Mouse (Mus musculus): ENCODE data around the gene Tbc1d4. TPM values are rescaled to one million over a fixed set of nuclear protein-coding genes. Genes with fewer than 3 reads are reported as not detected.

Gene Tbc1d4
- polyA plus RNA-seq, 1 experiment from 2014 or later, result 8.5 TPM

DNA sequence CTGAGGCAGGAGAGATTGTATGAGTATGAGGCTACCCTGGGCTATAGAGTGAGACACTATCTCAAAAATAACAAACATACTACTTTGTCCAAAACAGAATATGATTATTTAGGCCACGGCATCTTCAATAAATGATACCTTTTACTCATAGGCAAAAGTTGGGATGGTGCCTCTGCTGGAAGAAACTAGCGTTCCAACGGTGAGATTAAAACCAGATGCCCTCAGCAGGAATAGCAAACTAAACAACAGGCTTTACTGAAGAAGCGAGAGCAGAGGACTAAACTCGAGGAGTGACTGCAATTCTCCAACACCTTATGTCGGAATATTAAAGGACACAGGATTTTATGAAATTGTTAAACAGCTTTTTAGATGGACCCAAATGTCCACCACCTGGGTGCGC is 101.0 kb downstream of the Tbc1d4 start:
- ATAC-seq (no peak), DNase-seq (ENCODE audit: low spot score) (no peak)
- no peaks in the 10 kb centered on the region for H3K36me3 ChIP-seq (ENCODE audit: insufficient read depth, low read length)
- H3K4me2 ChIP-seq (replicated peaks; ENCODE audit: low read depth, low read length), result no peak overlapping the region
- no peak for TF ChIP-seq CTCF (IDR thresholded peaks at IDR 0.05)
- TF ChIP-seq EP300 (IDR thresholded peaks at IDR 0.05), result no peak
- no peak overlapping the region for H3K27ac ChIP-seq (ENCODE audit: low read length)
- no peaks in the 10 kb centered on the region for H3K4me1 ChIP-seq (ENCODE audit: insufficient read depth, low read depth, low read length)
- H3K4me3 ChIP-seq (ENCODE audit: low read depth, low read length), result no peak overlapping the region
- no peaks in the 10 kb centered on the region for H3K9me3 ChIP-seq (ENCODE audit: low read length)
- H3K9ac ChIP-seq (replicated peaks; ENCODE audit: low read depth), result no peak overlapping the region
- WGBS, result 80% methylated on average over 7 of the region's 7 CpGs
- H3K27me3 ChIP-seq (replicated peaks; ENCODE audit: insufficient read depth, low read length), result no peaks in the 10 kb centered on the region

DNA sequence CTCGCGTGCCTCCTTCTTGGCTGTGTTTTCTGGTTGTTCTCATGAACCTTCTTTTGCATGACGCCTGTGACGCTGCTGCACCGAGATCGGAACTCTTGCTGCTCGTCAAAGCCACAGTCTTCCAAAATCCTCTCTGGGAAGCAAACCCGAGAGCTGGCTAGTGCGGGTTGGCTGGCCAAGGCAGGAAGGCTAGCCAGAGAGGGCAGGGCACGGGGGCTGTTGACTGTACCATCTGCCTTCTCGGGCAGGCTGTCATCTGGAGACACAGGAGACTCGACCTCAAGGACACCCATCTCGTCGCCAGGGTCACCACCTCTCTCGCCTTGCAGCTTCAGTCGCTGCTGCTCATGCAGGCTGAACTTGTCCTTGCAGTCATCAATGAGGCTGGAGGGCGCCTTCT is 101.8 kb downstream of the Tbc1d4 start:
- no peak overlapping the region for H3K9ac ChIP-seq (replicated peaks; ENCODE audit: low read depth)
- H3K4me1 ChIP-seq (ENCODE audit: insufficient read depth, low read depth, low read length), result no peaks in the 10 kb centered on the region
- H3K27me3 ChIP-seq (replicated peaks; ENCODE audit: insufficient read depth, low read length), result no peaks in the 10 kb centered on the region
- WGBS, result 86% methylated on average over 17 of the region's 17 CpGs
- H3K27ac ChIP-seq (ENCODE audit: low read length), result no peak overlapping the region
- H3K4me3 ChIP-seq (ENCODE audit: low read depth, low read length), result no peak overlapping the region
- ATAC-seq (no peak), DNase-seq (ENCODE audit: low spot score) (no peak)
- H3K4me2 ChIP-seq (replicated peaks; ENCODE audit: low read depth, low read length), result no peak overlapping the region
- TF ChIP-seq EP300 (IDR thresholded peaks at IDR 0.05), result no peak
- TF ChIP-seq CTCF (IDR thresholded peaks at IDR 0.05), result no peak
- no peaks in the 10 kb centered on the region for H3K36me3 ChIP-seq (ENCODE audit: insufficient read depth, low read length)
- no peaks in the 10 kb centered on the region for H3K9me3 ChIP-seq (ENCODE audit: low read length)

DNA sequence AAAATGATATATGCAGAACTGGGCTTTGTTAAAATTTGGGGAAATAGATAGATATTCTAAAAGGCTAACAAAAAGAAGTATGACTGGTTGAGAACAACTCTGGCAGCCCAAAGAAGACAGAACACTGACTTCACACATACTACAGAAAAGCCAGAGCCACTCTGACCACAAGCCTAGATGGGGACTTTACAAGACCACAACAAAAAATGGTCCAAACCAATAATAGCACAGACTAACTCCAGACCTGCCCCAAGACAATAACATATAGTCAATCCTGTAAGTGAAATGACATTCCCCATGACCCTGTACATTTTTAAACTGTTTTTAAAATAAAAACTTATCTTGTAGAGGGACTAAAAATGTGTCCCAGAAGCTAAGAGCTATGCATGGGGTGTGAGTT is 103.2 kb downstream of the Tbc1d4 start:
- no peak overlapping the region for H3K4me2 ChIP-seq (replicated peaks; ENCODE audit: low read depth, low read length)
- TF ChIP-seq CTCF (IDR thresholded peaks at IDR 0.05) (no peak), EP300 (IDR thresholded peaks at IDR 0.05) (no peak)
- no peak overlapping the region for H3K4me3 ChIP-seq (ENCODE audit: low read depth, low read length)
- ATAC-seq, result no peak
- no peaks in the 10 kb centered on the region for H3K36me3 ChIP-seq (ENCODE audit: insufficient read depth, low read length)
- no peaks in the 10 kb centered on the region for H3K4me1 ChIP-seq (ENCODE audit: insufficient read depth, low read depth, low read length)
- H3K9me3 ChIP-seq (ENCODE audit: low read length), result no peaks in the 10 kb centered on the region
- no peak overlapping the region for H3K9ac ChIP-seq (replicated peaks; ENCODE audit: low read depth)
- no peak for DNase-seq (ENCODE audit: low spot score)
- no peaks in the 10 kb centered on the region for H3K27me3 ChIP-seq (replicated peaks; ENCODE audit: insufficient read depth, low read length)
- H3K27ac ChIP-seq (ENCODE audit: low read length), result no peak overlapping the region

DNA sequence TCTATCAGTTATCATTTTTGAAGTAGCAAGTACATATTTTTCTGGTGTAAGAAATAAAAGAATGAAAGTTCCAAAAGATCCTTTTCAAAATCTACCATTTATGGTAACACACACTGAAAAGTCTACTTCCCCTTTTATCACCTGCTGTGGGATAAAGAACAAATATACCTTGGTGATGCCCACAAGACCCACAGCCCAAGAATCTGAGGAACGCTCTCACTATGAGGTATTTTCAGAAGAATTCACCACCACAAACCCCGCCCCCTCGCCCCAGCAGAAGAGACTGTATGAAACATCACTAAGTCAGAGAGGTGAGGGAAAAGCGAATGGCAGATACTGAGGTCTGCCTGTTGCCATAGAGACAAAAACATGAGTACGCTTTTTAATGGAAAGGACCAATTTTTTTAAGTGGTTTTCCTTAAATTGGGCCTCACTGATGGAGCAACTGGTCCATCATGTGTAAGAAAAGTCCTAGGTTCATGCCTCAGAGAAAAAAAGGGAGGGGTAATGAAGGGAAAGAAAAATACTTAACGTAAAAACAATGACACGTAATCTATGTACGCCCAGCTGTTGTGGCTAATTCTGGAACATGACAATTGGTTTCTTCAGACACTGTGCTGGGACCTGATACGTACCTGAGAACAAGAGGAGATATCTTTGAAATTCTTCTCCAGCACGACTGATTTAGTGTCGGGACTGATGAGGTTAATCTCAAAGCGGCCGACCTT is 104.4 kb downstream of the Tbc1d4 start:
- no peak overlapping the region for H3K9ac ChIP-seq (replicated peaks; ENCODE audit: low read depth)
- no peaks in the 10 kb centered on the region for H3K27me3 ChIP-seq (replicated peaks; ENCODE audit: insufficient read depth, low read length)
- WGBS, result 85% methylated on average over 13 of the region's 13 CpGs
- H3K27ac ChIP-seq (ENCODE audit: low read length), result no peak overlapping the region
- H3K4me2 ChIP-seq (replicated peaks; ENCODE audit: low read depth, low read length), result no peak overlapping the region
- TF ChIP-seq EP300 (IDR thresholded peaks at IDR 0.05), result no peak
- TF ChIP-seq CTCF (IDR thresholded peaks at IDR 0.05), result no peak
- no peaks in the 10 kb centered on the region for H3K36me3 ChIP-seq (ENCODE audit: insufficient read depth, low read length)
- no peak for DNase-seq (ENCODE audit: low spot score)
- no peaks in the 10 kb centered on the region for H3K4me1 ChIP-seq (ENCODE audit: insufficient read depth, low read depth, low read length)
- H3K9me3 ChIP-seq (ENCODE audit: low read length), result no peaks in the 10 kb centered on the region
- ATAC-seq, result no peak
- no peak overlapping the region for H3K4me3 ChIP-seq (ENCODE audit: low read depth, low read length)

DNA sequence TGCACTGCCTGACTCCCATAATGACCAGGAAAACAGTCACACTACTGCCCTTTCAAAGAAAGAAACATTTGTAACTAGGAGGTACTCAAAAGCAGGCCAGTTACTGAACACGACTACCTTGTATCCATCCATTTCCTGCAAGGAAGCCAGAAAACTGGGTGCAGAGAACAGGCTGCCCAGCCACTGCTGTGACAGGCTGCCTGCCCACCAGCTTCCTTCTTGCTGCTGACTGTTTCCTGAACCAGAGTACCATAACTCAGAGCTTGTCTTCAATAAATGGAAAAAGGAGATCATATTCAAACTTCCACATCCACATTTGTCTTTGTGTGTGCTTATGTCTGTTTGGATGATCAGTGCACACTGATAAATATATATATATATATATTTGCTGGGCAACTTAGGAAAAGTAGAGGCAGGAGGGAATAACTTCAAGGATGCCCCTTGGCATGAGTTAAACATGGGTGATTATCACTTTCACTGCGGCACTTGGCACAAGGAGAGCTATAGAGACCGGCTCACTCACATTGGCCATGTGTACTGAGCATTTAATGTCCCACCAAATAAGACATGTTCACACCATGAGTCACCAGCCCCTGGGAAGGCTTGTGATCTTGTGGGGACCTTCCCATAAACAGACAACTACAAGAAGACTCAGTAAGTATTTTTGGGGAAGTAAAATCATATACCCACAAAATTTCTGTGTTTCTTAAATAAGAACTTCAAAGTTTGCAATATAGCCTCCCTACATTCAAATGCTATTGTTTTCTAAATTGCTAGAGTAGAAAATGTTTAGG is 105.6 kb downstream of the Tbc1d4 start:
- no peak for ATAC-seq

DNA sequence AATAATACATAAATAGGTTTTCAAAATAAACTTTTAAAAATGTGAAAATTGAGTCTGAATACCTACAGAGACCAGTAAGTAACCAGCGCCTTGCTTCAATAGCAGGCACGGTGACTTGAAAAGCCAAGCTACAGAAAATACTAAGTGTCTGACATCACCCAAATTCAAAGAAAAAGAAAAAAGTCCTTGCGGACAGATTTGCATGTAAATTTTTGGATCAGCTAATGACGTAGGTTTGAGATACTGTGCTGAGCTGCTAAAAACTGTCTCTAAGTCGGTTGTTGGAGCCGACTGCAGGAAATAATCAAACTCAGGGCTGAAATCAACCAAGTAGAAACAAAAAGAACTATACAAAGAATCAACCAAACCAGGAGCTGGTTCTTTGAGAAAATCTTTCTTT is 107.1 kb downstream of the Tbc1d4 start:
- no peak for TF ChIP-seq EP300 (IDR thresholded peaks at IDR 0.05)
- TF ChIP-seq CTCF (IDR thresholded peaks at IDR 0.05), result no peak
- Histone ChIP-seq H3K27ac (ENCODE audit: low read length) (no peak overlapping the region), H3K9ac (replicated peaks; ENCODE audit: low read depth) (no peak overlapping the region), H3K4me1 (ENCODE audit: insufficient read depth, low read depth, low read length) (no peaks in the 10 kb centered on the region), H3K36me3 (ENCODE audit: insufficient read depth, low read length) (no peaks in the 10 kb centered on the region), H3K9me3 (ENCODE audit: low read length) (no peaks in the 10 kb centered on the region), H3K4me2 (replicated peaks; ENCODE audit: low read depth, low read length) (no peak overlapping the region), H3K4me3 (ENCODE audit: low read depth, low read length) (no peak overlapping the region), H3K27me3 (replicated peaks; ENCODE audit: insufficient read depth, low read length) (no peaks in the 10 kb centered on the region)
- ATAC-seq (no peak), DNase-seq (ENCODE audit: low spot score) (no peak)
- WGBS, result 86% methylated on average over 6 of the region's 6 CpGs

More for the DNA sequence above, 105.6 kb downstream of the Tbc1d4 start:
- Histone ChIP-seq H3K4me3 (ENCODE audit: low read depth, low read length) (no peak overlapping the region), H3K27me3 (replicated peaks; ENCODE audit: insufficient read depth, low read length) (no peaks in the 10 kb centered on the region), H3K9ac (replicated peaks; ENCODE audit: low read depth) (no peak overlapping the region), H3K4me2 (replicated peaks; ENCODE audit: low read depth, low read length) (no peak overlapping the region), H3K9me3 (ENCODE audit: low read length) (no peaks in the 10 kb centered on the region), H3K4me1 (ENCODE audit: insufficient read depth, low read depth, low read length) (no peaks in the 10 kb centered on the region), H3K27ac (ENCODE audit: low read length) (no peak overlapping the region), H3K36me3 (ENCODE audit: insufficient read depth, low read length) (no peaks in the 10 kb centered on the region)
- TF ChIP-seq CTCF (IDR thresholded peaks at IDR 0.05), result no peak
- no peak for TF ChIP-seq EP300 (IDR thresholded peaks at IDR 0.05)
- DNase-seq (ENCODE audit: low spot score), result no peak
- WGBS, result 73% methylated on average over 3 of the region's 3 CpGs

Data from lung, postnatal 0 days (tissue).